In the genomic region with DNA sequence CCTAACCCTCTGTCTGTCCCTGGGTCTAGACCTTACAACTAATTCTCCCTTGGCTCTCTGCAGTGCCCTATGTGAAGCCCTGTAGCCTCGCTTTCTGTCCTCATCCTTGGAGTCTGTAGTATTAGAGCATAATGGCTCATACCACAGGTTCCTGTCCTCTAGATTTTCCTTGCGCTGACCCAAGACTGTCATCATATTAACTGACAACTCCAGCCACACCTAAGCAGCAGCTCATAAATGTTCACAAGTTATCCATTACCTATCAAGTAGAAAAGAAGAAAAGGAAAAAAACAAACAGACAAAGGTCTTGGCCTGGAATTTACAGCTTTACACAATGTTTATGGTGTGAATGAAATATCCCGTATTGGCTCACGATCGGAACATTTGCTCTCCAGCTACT, we compare ENCODE assay signal across 26 mouse cellular contexts.
"Had no signal": no experiment of that assay in that cellular context is flagged by ENCODE, and none has a peak within 500 bp of the region (broad histone marks: within the 10 kb centered on the region; RNA-seq: fewer than 3 reads in every experiment).

No protein-coding gene starts in this region.

- H3K9me3 ChIP-seq: heart, embryonic 10.5 days; heart, embryonic 12.5 days; hindbrain, embryonic 10.5 days; hindbrain, embryonic 12.5 days; kidney, embryonic 15.5 days; limb, embryonic 13.5 days; limb, embryonic 15.5 days had no signal

- H3K4me1 ChIP-seq: heart, embryonic 10.5 days; heart, embryonic 12.5 days; hindbrain, embryonic 10.5 days; hindbrain, embryonic 12.5 days; kidney, embryonic 15.5 days; limb, embryonic 13.5 days; limb, embryonic 15.5 days had no signal

- H3K36me3 ChIP-seq: heart, embryonic 10.5 days; hindbrain, embryonic 10.5 days; hindbrain, embryonic 12.5 days; kidney, embryonic 15.5 days; limb, embryonic 13.5 days; limb, embryonic 15.5 days had no signal

- H3K9ac ChIP-seq: heart, embryonic 12.5 days; hindbrain, embryonic 12.5 days; hindbrain, embryonic 14.5 days; kidney, embryonic 15.5 days; limb, embryonic 13.5 days; limb, embryonic 15.5 days had no signal

- DNase-seq: gastrocnemius, adult 2 months; gastrocnemius, postnatal 10 days; gastrocnemius, postnatal 25 days; heart, adult 18-20 months; heart, postnatal 10 days; heart, postnatal 4 days; kidney, adult 11 months; kidney, adult 2 months; kidney, adult 9 months; kidney, postnatal 25 days; kidney, postnatal 4 days; left cerebral cortex, postnatal 4 days had no signal

- H3K4me3 ChIP-seq: gastrocnemius, adult 2 months; heart, embryonic 10.5 days; heart, embryonic 12.5 days; hindbrain, embryonic 10.5 days; hindbrain, embryonic 12.5 days; kidney, embryonic 15.5 days; layer of hippocampus, adult 2 months; left cerebral cortex, adult 2 months; limb, embryonic 13.5 days; limb, embryonic 15.5 days had no signal

- H3K27me3 ChIP-seq: heart, embryonic 12.5 days; hindbrain, embryonic 12.5 days; kidney, embryonic 15.5 days; limb, embryonic 13.5 days; limb, embryonic 15.5 days had no signal

- ATAC-seq: forebrain, embryonic 16.5 days; hindbrain, embryonic 16.5 days; inflammation-experienced regulatory T-cells, adult 6 months had no signal

- H3K4me2 ChIP-seq: heart, embryonic 12.5 days; hindbrain, embryonic 12.5 days; hindbrain, embryonic 14.5 days; kidney, embryonic 15.5 days; limb, embryonic 13.5 days; limb, embryonic 15.5 days had no signal

- H3K27ac ChIP-seq: gastrocnemius, adult 2 months; heart, embryonic 10.5 days; hindbrain, embryonic 10.5 days; hindbrain, embryonic 12.5 days; hindbrain, embryonic 14.5 days; kidney, embryonic 15.5 days; kidney, postnatal 0 days; layer of hippocampus, adult 2 months; left cerebral cortex, adult 2 months; limb, embryonic 13.5 days; limb, embryonic 15.5 days had no signal
